Mouse (Mus musculus) limb, embryonic 12.5 days (tissue): ENCODE measurements around the gene Mlx. TPM values are rescaled to one million over a fixed set of nuclear protein-coding genes. Genes with fewer than 3 reads are reported as not detected.
A peak's percentile ranks its signal among the peaks of the same experiment; 100 is the strongest.

Experiments
- ATAC-seq: fragments of 200-750 bp; cut with Nextera tagmentation; 2 replicates; pipeline ENCODE4 v1.8.0; 2017; ENCODE audit warnings: low read depth, moderate TSS enrichment; ENCODE audit not compliant: insufficient number of reproducible peaks, insufficient read depth, low FRiP score, low TSS enrichment
- H3K27ac ChIP-seq: fragments of 300-500 bp; sonication (generic); 2 replicates; pipeline ENCODE4 v1.5.1; 2016; ENCODE audit warnings: mild to moderate bottlenecking, moderate library complexity
- H3K27me3 ChIP-seq: fragments of 300-500 bp; sonication (generic); 2 replicates; pipeline ENCODE4 v1.6.1; 2016; ENCODE audit warnings: mild to moderate bottlenecking, moderate library complexity
- H3K36me3 ChIP-seq: fragments of 300-500 bp; sonication (generic); 2 replicates; pipeline ENCODE4 v1.6.1; 2016; ENCODE audit warnings: mild to moderate bottlenecking, moderate library complexity
- H3K4me1 ChIP-seq: fragments of 300-500 bp; sonication (generic); replicated peaks from 2 replicates; pipeline ENCODE4 v1.6.1; 2016
- H3K4me2 ChIP-seq: fragments of 300-500 bp; sonication (generic); 2 replicates; pipeline ENCODE4 v1.6.1; 2016; ENCODE audit warnings: mild to moderate bottlenecking, moderate library complexity
- H3K4me3 ChIP-seq: fragments of 300-500 bp; sonication (generic); replicated peaks from 2 replicates; pipeline ENCODE4 v1.5.1; 2016; ENCODE audit warnings: mild to moderate bottlenecking
- H3K9ac ChIP-seq: fragments of 300-500 bp; sonication (generic); replicated peaks from 2 replicates; pipeline ENCODE4 v1.6.1; 2016; ENCODE audit warnings: mild to moderate bottlenecking, moderate library complexity
- H3K9me3 ChIP-seq: fragments of 300-500 bp; sonication (generic); 2 replicates; pipeline ENCODE4 v1.6.1; 2016; ENCODE audit warnings: mild to moderate bottlenecking, moderate library complexity
- WGBS: fragments of 180-500 bp; shearing (Covaris S2); methylation state at CpG from one replicate; pipeline ENCODE4 v1.1.7; 2016; 5-methylcytosine and 5-hydroxymethylcytosine counted together
- polyA plus RNA-seq: library from polyadenylated mRNA; unstranded; fragments of >200 nt; fragmentation: Nextera tagmentation; extraction: Ambion mirVana; gene quantifications from 2 replicates; pipeline ENCODE4 v1.2.1, GENCODE M21; 2016

The Mlx gene
- polyA plus RNA-seq, 1 experiment from 2014 or later: 43.1 TPM

GRCm38 (mm10) chr11:101066549-101067412 is 20.3 kb upstream of the Mlx start:
- peak overlapping the region; percentile 20; the same call in 1 of the 2 replicates for H3K4me3 ChIP-seq
- peaks cover 17% of the 10 kb centered on the region for H3K36me3 ChIP-seq
- WGBS: 26% methylated on average over 18 of the region's 18 CpGs
- ATAC-seq: peak; percentile 22; the same call in 1 of the 2 replicates
- H3K27ac ChIP-seq: no peak overlapping the region
- H3K4me1 ChIP-seq: peaks cover 33% of the 10 kb centered on the region
- peak overlapping the region; percentile 23; the same call in 1 of the 2 replicates for H3K9ac ChIP-seq
- H3K4me2 ChIP-seq: peak overlapping the region; percentile 52
- H3K27me3 ChIP-seq: peaks cover 25% of the 10 kb centered on the region
- no peaks in the 10 kb centered on the region for H3K9me3 ChIP-seq

- no peaks in the 10 kb centered on the region for H3K36me3 ChIP-seq
- WGBS: 5% methylated on average over 35 of the region's 35 CpGs
- H3K4me3 ChIP-seq: peak within 1 kb of the TSS; percentile 77
- H3K9ac ChIP-seq: peak within 1 kb of the TSS; percentile 79
- ATAC-seq: peak; percentile 62; the same call in 1 of the 2 replicates
- no peaks in the 10 kb centered on the region for H3K9me3 ChIP-seq
- H3K27me3 ChIP-seq: peaks cover 39% of the 10 kb centered on the region
- H3K4me2 ChIP-seq: peak within 1 kb of the TSS; percentile 99
- H3K4me1 ChIP-seq: peaks cover 14% of the 10 kb centered on the region
- no peak within 1 kb of the TSS for H3K27ac ChIP-seq
Measured at GRCm38 (mm10) chr11:101069391-101070188, 17.5 kb upstream of the Mlx start, which contains the start of gene Naglu. Gene Naglu (plus strand): TSS chr11:101070012.

- H3K9me3 ChIP-seq: no peaks in the 10 kb centered on the region
- peak overlapping the region; percentile 99 for H3K4me2 ChIP-seq
- H3K4me1 ChIP-seq: peaks cover 14% of the 10 kb centered on the region
- peak; percentile 64; the same call in 1 of the 2 replicates for ATAC-seq
- WGBS: under 1% methylated on average over 31 of the region's 36 CpGs
- no peaks in the 10 kb centered on the region for H3K36me3 ChIP-seq
- H3K4me3 ChIP-seq: peak overlapping the region; percentile 77
- peaks cover 39% of the 10 kb centered on the region for H3K27me3 ChIP-seq
- peak overlapping the region; percentile 79 for H3K9ac ChIP-seq
- H3K27ac ChIP-seq: no peak overlapping the region
Measured at GRCm38 (mm10) chr11:101070189-101070527, 16.9 kb upstream of the Mlx start.

- peaks cover 41% of the 10 kb centered on the region for H3K27me3 ChIP-seq
- H3K4me1 ChIP-seq: peaks cover 14% of the 10 kb centered on the region
- WGBS: 80% methylated on average over 6 of the region's 6 CpGs
- no peak overlapping the region for H3K27ac ChIP-seq
- H3K36me3 ChIP-seq: no peaks in the 10 kb centered on the region
- peak overlapping the region; percentile 77 for H3K4me3 ChIP-seq
- no peaks in the 10 kb centered on the region for H3K9me3 ChIP-seq
- no peak overlapping the region for H3K9ac ChIP-seq
- H3K4me2 ChIP-seq: peak overlapping the region; percentile 99
- ATAC-seq: no peak
Measured at GRCm38 (mm10) chr11:101070987-101071386, 16.1 kb upstream of the Mlx start.

DNA sequence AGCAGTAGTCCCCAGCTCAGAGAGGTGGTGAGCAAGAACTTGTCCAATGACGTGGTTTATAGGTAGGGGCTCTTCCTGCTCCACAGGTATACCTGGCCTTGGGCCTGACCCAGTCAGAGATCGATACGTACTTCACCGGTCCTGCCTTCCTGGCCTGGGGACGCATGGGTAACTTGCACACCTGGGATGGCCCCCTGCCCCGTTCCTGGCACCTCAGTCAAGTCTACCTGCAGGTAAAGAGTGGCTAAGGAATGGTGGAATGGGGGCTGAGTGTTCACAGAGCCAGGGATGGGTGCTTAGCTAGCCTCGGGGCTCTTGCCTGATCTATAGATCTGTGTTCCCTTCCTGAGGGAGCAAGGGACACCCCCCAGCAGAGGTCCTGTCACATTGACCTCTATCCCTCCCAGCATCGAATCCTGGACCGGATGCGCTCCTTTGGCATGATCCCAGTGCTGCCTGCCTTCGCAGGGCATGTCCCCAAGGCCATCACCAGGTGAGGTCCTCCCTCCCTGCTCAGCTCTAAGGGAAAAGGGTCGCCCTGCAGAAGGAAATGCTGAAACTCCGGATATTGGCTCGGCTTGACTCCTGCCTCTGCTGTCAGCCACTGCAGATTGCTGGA is 15.2 kb upstream of the Mlx start:
- WGBS: 67% methylated on average over 14 of the region's 14 CpGs
- Histone ChIP-seq H3K36me3 (no peaks in the 10 kb centered on the region), H3K4me1 (peaks cover 14% of the 10 kb centered on the region), H3K4me2 (no peak overlapping the region), H3K9ac (no peak overlapping the region), H3K27me3 (peaks cover 50% of the 10 kb centered on the region), H3K9me3 (no peaks in the 10 kb centered on the region), H3K4me3 (no peak overlapping the region), H3K27ac (no peak overlapping the region)
- ATAC-seq: no peak

- ATAC-seq: no peak
- Histone ChIP-seq H3K4me3 (0 out of 2 replicates have a peak within 1 kb of the TSS, but pooled peaks have one; percentile 16), H3K9ac (no peak within 1 kb of the TSS), H3K4me1 (peaks cover 8% of the 10 kb centered on the region), H3K4me2 (no peak within 1 kb of the TSS; the same call in 1 of the 2 replicates), H3K27me3 (peaks cover 69% of the 10 kb centered on the region), H3K9me3 (no peaks in the 10 kb centered on the region), H3K27ac (no peak within 1 kb of the TSS), H3K36me3 (no peaks in the 10 kb centered on the region)
- WGBS: 71% methylated on average over 9 of the region's 9 CpGs
Measured at GRCm38 (mm10) chr11:101078121-101078520, 9.0 kb upstream of the Mlx start, which contains the start of gene Hsd17b1. Gene Hsd17b1 (plus strand): TSS chr11:101078411.

DNA sequence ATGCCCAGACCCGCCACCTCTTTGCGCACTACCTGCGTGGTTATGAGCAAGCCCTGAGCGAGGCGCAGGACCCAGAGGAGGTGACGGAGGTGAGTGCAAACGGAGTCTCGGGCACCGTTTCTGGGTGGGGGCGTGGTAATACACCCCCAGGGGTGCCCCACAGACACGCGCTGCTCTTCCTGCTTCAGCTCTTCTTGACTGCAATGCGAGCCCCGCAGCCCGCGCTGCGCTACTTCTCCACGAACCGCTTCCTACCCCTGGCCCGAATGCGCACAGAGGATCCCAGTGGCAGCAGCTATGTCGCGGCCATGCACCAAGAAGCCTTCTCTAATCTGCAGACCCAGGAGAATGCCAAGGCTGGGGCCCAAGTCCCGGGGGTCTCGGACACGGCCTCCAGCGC is 7.3 kb upstream of the Mlx start:
- Histone ChIP-seq H3K27ac (no peak overlapping the region), H3K4me3 (peak overlapping the region; percentile 16; the same call in 1 of the 2 replicates), H3K27me3 (peaks cover 62% of the 10 kb centered on the region), H3K4me2 (peak overlapping the region; percentile 11), H3K4me1 (peaks cover 14% of the 10 kb centered on the region), H3K9me3 (no peaks in the 10 kb centered on the region), H3K36me3 (peaks cover 2% of the 10 kb centered on the region), H3K9ac (no peak overlapping the region)
- 3% methylated on average over 27 of the region's 27 CpGs for WGBS
- no peak for ATAC-seq

- no peak overlapping the region for H3K4me2 ChIP-seq
- H3K9me3 ChIP-seq: no peaks in the 10 kb centered on the region
- H3K36me3 ChIP-seq: peaks cover 9% of the 10 kb centered on the region
- no peak for ATAC-seq
- no peak overlapping the region for H3K9ac ChIP-seq
- H3K27ac ChIP-seq: no peak overlapping the region
- H3K27me3 ChIP-seq: peaks cover 62% of the 10 kb centered on the region
- H3K4me3 ChIP-seq: no peak overlapping the region
- H3K4me1 ChIP-seq: peaks cover 14% of the 10 kb centered on the region
- WGBS: 61% methylated on average over 5 of the region's 5 CpGs
Measured at GRCm38 (mm10) chr11:101080421-101080820, 6.7 kb upstream of the Mlx start.

GRCm38 (mm10) chr11:101081659-101082058 is 5.4 kb upstream of the Mlx start:
- H3K9ac ChIP-seq: peak overlapping the region; percentile 35
- H3K4me2 ChIP-seq: peak overlapping the region; percentile 99
- peaks cover 24% of the 10 kb centered on the region for H3K4me1 ChIP-seq
- H3K36me3 ChIP-seq: peaks cover 15% of the 10 kb centered on the region
- WGBS: 7% methylated on average over 10 of the region's 10 CpGs
- ATAC-seq: no peak
- H3K9me3 ChIP-seq: no peaks in the 10 kb centered on the region
- H3K4me3 ChIP-seq: peak overlapping the region; percentile 86
- H3K27me3 ChIP-seq: peaks cover 53% of the 10 kb centered on the region
- no peak overlapping the region for H3K27ac ChIP-seq

DNA sequence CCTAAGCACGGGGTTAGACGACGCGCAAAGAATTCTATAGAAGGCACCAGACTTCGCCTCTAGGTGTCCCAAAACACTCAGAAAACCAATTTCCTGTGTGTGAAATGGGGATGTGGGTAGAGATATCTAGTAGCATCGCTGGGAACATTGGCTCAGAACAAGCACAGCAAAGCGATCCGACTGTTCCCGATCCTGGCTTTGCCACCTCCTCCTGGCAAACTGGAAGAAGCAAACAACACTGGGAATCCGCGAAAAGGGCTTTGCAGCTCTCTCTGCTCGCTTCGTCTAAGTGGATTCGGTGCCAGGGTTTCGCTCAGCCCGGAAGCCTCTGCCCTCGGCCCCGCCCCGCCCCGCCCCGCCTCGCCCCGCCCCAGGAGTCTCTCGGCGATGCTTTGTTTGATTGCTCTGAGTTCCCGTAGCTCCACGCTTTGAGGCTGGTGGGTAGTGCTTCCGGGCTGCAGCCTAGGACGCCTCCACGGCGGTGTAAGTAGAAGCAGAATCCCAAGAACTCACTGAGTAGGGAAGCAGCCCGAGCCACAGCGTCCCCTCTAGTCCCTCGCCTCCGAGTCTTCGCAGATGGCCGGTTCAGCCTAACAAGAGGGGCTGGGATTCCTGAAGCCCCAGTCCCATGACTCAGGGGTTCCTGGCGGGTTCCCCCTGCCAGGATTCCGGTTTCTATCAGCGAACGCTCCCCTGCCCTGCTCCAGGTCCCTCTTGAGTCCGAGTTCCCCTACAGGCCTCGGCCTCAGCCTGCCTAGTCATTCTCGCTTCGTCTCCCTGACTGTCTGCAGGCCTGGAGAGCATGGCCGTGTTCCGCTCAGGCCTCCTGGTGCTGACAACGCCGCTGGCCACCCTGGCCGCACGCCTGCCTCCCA is 4.6 kb upstream of the Mlx start, which contains the start of gene Coasy:
Gene Coasy (plus strand): TSS at position 358 of the 875 bp plus-strand sequence.
- peak within 1 kb of the TSS; percentile 88 for H3K27ac ChIP-seq
- WGBS: under 1% methylated on average over 51 of the region's 51 CpGs
- H3K4me1 ChIP-seq: peaks cover 25% of the 10 kb centered on the region

More for the DNA sequence above, 4.6 kb upstream of the Mlx start, which contains the start of gene Coasy:
- peak within 1 kb of the TSS; percentile 88 for H3K9ac ChIP-seq
- H3K9me3 ChIP-seq: no peaks in the 10 kb centered on the region
- H3K36me3 ChIP-seq: peaks cover 15% of the 10 kb centered on the region
- peak within 1 kb of the TSS; percentile 86 for H3K4me3 ChIP-seq
- H3K27me3 ChIP-seq: peaks cover 45% of the 10 kb centered on the region
- ATAC-seq: peak; percentile 73
- peak within 1 kb of the TSS; percentile 99 for H3K4me2 ChIP-seq
